Mouse (Mus musculus) heart, embryonic 16.5 days (tissue): ENCODE results near the gene Alkbh5. TPM values are rescaled to one million over a fixed set of nuclear protein-coding genes. Genes with fewer than 3 reads are reported as not detected.
"Not testable (repeated sequence)": the region's sequence is repeated elsewhere in the genome, so short reads cannot be mapped to it uniquely, and the experiment has no call there.

Experiments used
- ATAC-seq: fragments of 200-750 bp; cut with Nextera tagmentation; replicated peaks from 2 replicates; pipeline ENCODE4 v1.8.0; 2017; ENCODE audit warnings: moderate number of reproducible peaks; ENCODE audit not compliant: insufficient read depth, low FRiP score; ENCODE audit errors: extremely low read depth
- H3K27ac ChIP-seq: fragments of 300-500 bp; sonication (generic); 2 replicates; pipeline ENCODE4 v1.5.1; 2014; ENCODE audit warnings: mild to moderate bottlenecking, low read length, control low read depth, moderate library complexity
- H3K27me3 ChIP-seq: fragments of 300-500 bp; sonication (generic); 2 replicates; pipeline ENCODE4 v1.6.1; 2014; ENCODE audit warnings: low read length, mixed read lengths; ENCODE audit not compliant: control insufficient read depth, insufficient read depth
- H3K36me3 ChIP-seq: fragments of 300-500 bp; sonication (generic); 2 replicates; pipeline ENCODE4 v1.6.1; 2014; ENCODE audit not compliant: control insufficient read depth, insufficient read depth
- H3K4me1 ChIP-seq: fragments of 300-500 bp; sonication (generic); 2 replicates; pipeline ENCODE4 v1.6.1; 2014; ENCODE audit warnings: low read length, mixed read lengths; ENCODE audit not compliant: control insufficient read depth, insufficient read depth
- H3K4me2 ChIP-seq: fragments of 300-500 bp; sonication (generic); 2 replicates; pipeline ENCODE4 v1.6.1; 2014; ENCODE audit warnings: low read depth, mild to moderate bottlenecking, control low read depth, low read length
- H3K4me3 ChIP-seq: fragments of 300-500 bp; sonication (generic); 2 replicates; pipeline ENCODE4 v1.5.1; 2014; ENCODE audit warnings: mild to moderate bottlenecking, control low read depth, low read length
- H3K9ac ChIP-seq: fragments of 300-500 bp; sonication (generic); 2 replicates; pipeline ENCODE4 v1.6.1; 2014; ENCODE audit warnings: low read length, control low read depth
- H3K9me3 ChIP-seq: fragments of 300-500 bp; sonication (generic); replicated peaks from 2 replicates; pipeline ENCODE4 v1.6.1; 2016; ENCODE audit warnings: low read length; ENCODE audit not compliant: control insufficient read depth
- WGBS: fragments of 180-500 bp; shearing (Covaris S2); extraction: QIAGEN DNeasy Blood & Tissue Kit; methylation state at CpG from one replicate; pipeline ENCODE4 v1.1.7; 2014; 5-methylcytosine and 5-hydroxymethylcytosine counted together
- polyA plus RNA-seq: library from polyadenylated mRNA; unstranded; fragments of >200 nt; fragmentation: Nextera tagmentation; extraction: Ambion mirVana; gene quantifications from 2 replicates; pipeline ENCODE4 v1.2.1, GENCODE M21; 2015

The Alkbh5 gene
- polyA plus RNA-seq, 1 experiment from 2014 or later, result 33.9 TPM

DNA sequence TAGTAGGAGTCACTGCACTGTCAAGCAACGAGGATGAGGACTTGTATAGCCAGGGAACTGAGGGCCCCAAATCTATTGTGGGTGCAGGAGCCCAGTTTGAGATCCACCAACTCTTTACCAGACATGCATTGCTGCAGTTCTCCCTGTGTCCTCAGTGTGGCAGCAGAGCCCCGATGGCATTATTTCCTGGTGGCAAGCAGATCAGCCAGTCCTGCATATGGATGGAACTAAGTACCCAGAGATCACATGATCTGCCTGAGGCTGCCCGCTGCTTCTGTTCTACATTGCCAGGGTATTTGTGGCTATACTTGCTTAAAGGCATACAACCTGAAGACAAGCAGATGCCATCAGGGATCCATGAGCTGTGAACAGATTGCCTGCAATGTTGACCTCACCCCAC lies 23.2 kb downstream of the Alkbh5 start:
- Histone ChIP-seq H3K27ac (no peak overlapping the region), H3K36me3 (peaks cover 17% of the 10 kb centered on the region), H3K27me3 (no peaks in the 10 kb centered on the region), H3K9me3 (no peaks in the 10 kb centered on the region), H3K4me1 (no peaks in the 10 kb centered on the region), H3K4me2 (no peak overlapping the region), H3K4me3 (no peak overlapping the region), H3K9ac (no peak overlapping the region)
- WGBS, result 5% methylated on average over 3 of the region's 3 CpGs
- ATAC-seq, result no peak

DNA sequence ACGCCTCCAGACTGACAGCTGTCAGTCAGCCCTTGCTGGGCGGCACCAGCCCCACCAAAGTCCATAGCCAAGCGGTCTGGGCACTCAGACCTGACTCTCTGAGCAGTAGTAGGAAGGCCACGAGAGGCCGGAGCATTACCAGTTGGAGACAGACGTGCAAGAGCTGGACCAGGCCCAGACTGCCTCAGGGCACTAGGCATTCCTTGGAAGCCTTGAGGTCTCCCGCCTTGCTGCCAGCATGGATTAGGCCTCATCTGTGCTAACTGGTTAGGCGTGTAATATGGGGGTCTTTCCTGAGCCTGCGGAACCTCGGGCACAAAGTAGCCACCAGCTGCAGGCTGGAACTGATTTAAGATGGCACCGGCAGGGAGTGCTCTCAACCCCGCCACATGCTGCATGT lies 37.8 kb downstream of the Alkbh5 start:
- H3K4me3 ChIP-seq, H3K4me2 ChIP-seq, H3K27ac ChIP-seq, H3K27me3 ChIP-seq, H3K9ac ChIP-seq, H3K9me3 ChIP-seq, H3K36me3 ChIP-seq, H3K4me1 ChIP-seq, ATAC-seq: not testable (repeated sequence)
- 81% methylated on average over 10 of the region's 12 CpGs for WGBS

Other genes with a start within 250 kb of the Alkbh5 start
- gene Tom1l2, start 183.5 kb upstream of the Alkbh5 start, polyA plus RNA-seq, result 40.0 and 41.0 TPM in 2 replicates
- gene Drc3, start 183.1 kb upstream of the Alkbh5 start, polyA plus RNA-seq, result 2.5 and 3.6 TPM in 2 replicates
- 20.2 and 21.2 TPM in 2 replicates for gene Gid4, start 119.2 kb upstream of the Alkbh5 start, polyA plus RNA-seq
- 58.2 and 59.4 TPM in 2 replicates for gene Atpaf2, start 117.9 kb upstream of the Alkbh5 start, polyA plus RNA-seq
- 65.7 and 65.8 TPM in 2 replicates for gene Drg2, start 81.8 kb upstream of the Alkbh5 start, polyA plus RNA-seq
- gene Myo15, start 67.0 kb upstream of the Alkbh5 start, polyA plus RNA-seq, result 0.04 and 0.13 TPM in 2 replicates
- gene Llgl1, start 163.3 kb downstream of the Alkbh5 start, polyA plus RNA-seq, result 28.9 and 33.9 TPM in 2 replicates
- 86.7 and 95.8 TPM in 2 replicates for gene Flii, start 190.9 kb downstream of the Alkbh5 start, polyA plus RNA-seq
- gene Mief2, start 192.0 kb downstream of the Alkbh5 start, polyA plus RNA-seq, result 18.9 and 21.1 TPM in 2 replicates
- 9.3 and 9.8 TPM in 2 replicates for gene Top3a, start 241.0 kb downstream of the Alkbh5 start, polyA plus RNA-seq
- gene Smcr8, start 241.1 kb downstream of the Alkbh5 start, polyA plus RNA-seq, result 4.3 and 4.6 TPM in 2 replicates